Mouse (Mus musculus) midbrain, postnatal 0 days (tissue): ENCODE results near the gene Astn2. TPM values are rescaled to one million over a fixed set of nuclear protein-coding genes. Genes with fewer than 3 reads are reported as not detected.

Experiments used
- ATAC-seq: fragments of 200-750 bp; cut with Nextera tagmentation; 2 replicates; pipeline ENCODE4 v1.8.0; 2017; ENCODE audit warnings: moderate number of reproducible peaks, mild to moderate bottlenecking, moderate TSS enrichment, moderate library complexity; ENCODE audit not compliant: low FRiP score
- DNase-seq: peaks from one replicate; pipeline ENCODE4 v3.0.0-alpha.2; 2015; ENCODE audit warnings: low spot score
- H3K27ac ChIP-seq: fragments of 300-500 bp; sonication (generic); 2 replicates; pipeline ENCODE4 v1.5.1; 2014; ENCODE audit warnings: low read depth, mild to moderate bottlenecking, low read length, mixed read lengths
- H3K27me3 ChIP-seq: fragments of 300-500 bp; sonication (generic); 2 replicates; pipeline ENCODE4 v1.6.1; 2014; ENCODE audit warnings: low read length, control low read depth, mixed read lengths; ENCODE audit not compliant: insufficient read depth
- H3K36me3 ChIP-seq: fragments of 300-500 bp; sonication (generic); 2 replicates; pipeline ENCODE4 v1.6.1; 2014; ENCODE audit warnings: low read length, control low read depth, mixed read lengths; ENCODE audit not compliant: insufficient read depth
- H3K4me1 ChIP-seq: fragments of 300-500 bp; sonication (generic); 2 replicates; pipeline ENCODE4 v1.6.1; 2014; ENCODE audit warnings: mild to moderate bottlenecking, control low read depth, antibody characterized with exemption, low read length, mixed read lengths; ENCODE audit not compliant: insufficient read depth
- H3K4me2 ChIP-seq: fragments of 300-500 bp; sonication (generic); 2 replicates; pipeline ENCODE4 v1.6.1; 2014; ENCODE audit warnings: low read depth, mild to moderate bottlenecking, low read length, mixed read lengths; ENCODE audit not compliant: poor library complexity, severe bottlenecking
- H3K4me3 ChIP-seq: fragments of 300-500 bp; sonication (generic); 2 replicates; pipeline ENCODE4 v1.5.1; 2014; ENCODE audit warnings: low read depth, mild to moderate bottlenecking, low read length, moderate library complexity
- H3K9ac ChIP-seq: fragments of 300-500 bp; sonication (generic); replicated peaks from 2 replicates; pipeline ENCODE4 v1.6.1; 2014; ENCODE audit warnings: mild to moderate bottlenecking, low read length, moderate library complexity, mixed read lengths; ENCODE audit not compliant: poor library complexity, severe bottlenecking
- H3K9me3 ChIP-seq: fragments of 300-500 bp; sonication (generic); 2 replicates; pipeline ENCODE4 v1.6.1; 2016; ENCODE audit warnings: low read length, control low read depth
- CTCF ChIP-seq: IDR thresholded peaks from 2 replicates; pipeline ENCODE4 v1.5.1; 2016; ENCODE audit warnings: antibody characterized with exemption, mild to moderate bottlenecking
- WGBS: fragments of 180-500 bp; shearing (Covaris S2); extraction: QIAGEN DNeasy Blood & Tissue Kit; methylation state at CpG from one replicate; pipeline ENCODE4 v1.1.7; 2014; 5-methylcytosine and 5-hydroxymethylcytosine counted together
- polyA plus RNA-seq: library from polyadenylated mRNA; unstranded; fragments of >200 nt; fragmentation: Nextera tagmentation; extraction: Ambion mirVana; gene quantifications from 2 replicates; pipeline ENCODE4 v1.2.1, GENCODE M21; 2015
- total RNA-seq: library from RNA; depleted of rRNA; stranded (reverse); fragments of >200 nt; gene quantifications from 2 replicates; pipeline ENCODE4 v1.2.3, GENCODE M21; 2014

The Astn2 gene
- total and polyA plus RNA-seq, 2 experiments from 2014 or later: 2.5 to 34.9 TPM

DNA sequence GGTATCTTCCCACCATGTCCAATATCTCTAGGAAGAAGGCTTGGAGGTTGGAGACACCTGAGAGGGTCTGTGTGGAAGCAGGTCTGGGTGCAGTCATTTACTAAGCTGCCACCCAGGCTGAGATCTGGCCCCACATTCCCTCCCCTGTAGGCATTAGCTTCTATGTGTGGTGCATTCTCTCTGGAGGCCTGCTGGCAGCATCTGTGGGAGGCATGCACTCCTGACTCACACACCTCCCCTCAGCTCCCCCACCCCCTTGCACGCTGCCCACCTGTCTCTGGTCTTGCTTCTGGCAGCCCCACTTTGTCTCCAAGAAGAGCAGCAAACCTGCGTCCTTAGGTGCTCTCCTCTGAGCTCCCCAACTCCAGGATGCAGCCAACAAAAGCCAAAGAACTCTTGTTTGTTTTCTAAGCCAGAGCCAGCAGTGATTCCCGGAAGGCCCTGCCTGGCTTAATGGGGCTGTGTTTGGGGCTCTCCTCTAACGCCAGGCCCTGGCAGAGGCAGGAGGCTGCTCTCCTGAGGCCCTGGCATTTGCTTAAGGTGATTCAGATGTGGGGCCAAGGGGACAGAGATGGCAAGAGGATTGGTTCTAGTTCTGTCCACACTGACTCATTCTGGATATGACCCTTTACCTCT, 928.4 kb downstream of the Astn2 start:
- ATAC-seq: no peak
- Histone ChIP-seq H3K4me1 (no peaks in the 10 kb centered on the region), H3K27me3 (no peaks in the 10 kb centered on the region), H3K4me3 (no peak overlapping the region), H3K9ac (no peak overlapping the region), H3K4me2 (no peak overlapping the region), H3K27ac (no peak overlapping the region), H3K36me3 (no peaks in the 10 kb centered on the region), H3K9me3 (no peaks in the 10 kb centered on the region)
- no peak for DNase-seq
- 47% methylated on average over 4 of the region's 4 CpGs for WGBS
- TF ChIP-seq CTCF: no peak

DNA sequence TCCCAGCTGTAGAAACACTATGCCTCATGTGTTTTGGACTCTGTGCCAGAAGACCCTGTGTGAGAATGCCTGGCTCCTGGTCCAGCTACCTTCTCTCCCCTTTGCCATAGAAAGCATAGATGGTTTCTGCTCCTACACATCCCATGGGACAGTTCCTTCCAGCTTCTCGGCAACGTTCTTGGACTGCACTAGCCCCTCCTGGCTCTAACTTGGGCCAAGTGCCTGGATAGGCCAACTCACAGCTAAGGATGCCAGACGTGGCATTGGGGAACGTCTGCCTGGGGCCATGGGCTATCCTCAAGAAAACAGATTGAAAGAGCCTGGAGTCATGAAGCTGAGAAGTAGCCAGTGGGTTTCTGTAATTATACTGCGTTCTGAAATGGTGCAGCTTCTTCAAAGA, 931.3 kb downstream of the Astn2 start:
- Histone ChIP-seq H3K4me2 (no peak overlapping the region), H3K9ac (no peak overlapping the region), H3K4me1 (no peaks in the 10 kb centered on the region), H3K9me3 (no peaks in the 10 kb centered on the region), H3K36me3 (no peaks in the 10 kb centered on the region), H3K27ac (no peak overlapping the region), H3K27me3 (no peaks in the 10 kb centered on the region), H3K4me3 (no peak overlapping the region)
- WGBS: 77% methylated on average over 5 of the region's 5 CpGs
- no peak for TF ChIP-seq CTCF
- no peak for DNase-seq
- no peak for ATAC-seq

DNA sequence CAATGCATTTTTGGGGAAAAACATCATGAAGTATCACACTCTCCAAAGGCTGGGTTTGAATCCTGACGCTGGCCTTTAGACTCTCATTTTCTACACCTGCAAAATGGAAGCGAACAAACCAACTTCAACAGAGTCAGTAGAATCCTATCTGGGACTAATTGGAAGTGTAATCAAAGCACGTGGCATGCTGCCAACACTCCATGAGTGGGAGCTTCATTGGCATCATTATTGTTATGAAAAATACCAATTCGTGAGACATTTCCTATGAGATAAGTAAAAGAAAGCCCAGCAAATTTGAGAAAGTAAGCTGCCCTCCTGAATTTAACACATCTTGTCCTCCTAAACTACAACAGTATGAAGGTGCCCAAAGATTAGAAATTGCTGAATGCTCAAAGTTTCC, 955.2 kb downstream of the Astn2 start:
- H3K9ac ChIP-seq: no peak overlapping the region
- DNase-seq: peak; percentile 26
- no peaks in the 10 kb centered on the region for H3K9me3 ChIP-seq
- WGBS: 72% methylated on average over 4 of the region's 4 CpGs
- no peak overlapping the region for H3K4me3 ChIP-seq
- no peak for ATAC-seq
- H3K4me1 ChIP-seq: no peaks in the 10 kb centered on the region
- no peak for TF ChIP-seq CTCF
- no peaks in the 10 kb centered on the region for H3K27me3 ChIP-seq
- no peak overlapping the region for H3K27ac ChIP-seq
- H3K4me2 ChIP-seq: no peak overlapping the region
- H3K36me3 ChIP-seq: no peaks in the 10 kb centered on the region

DNA sequence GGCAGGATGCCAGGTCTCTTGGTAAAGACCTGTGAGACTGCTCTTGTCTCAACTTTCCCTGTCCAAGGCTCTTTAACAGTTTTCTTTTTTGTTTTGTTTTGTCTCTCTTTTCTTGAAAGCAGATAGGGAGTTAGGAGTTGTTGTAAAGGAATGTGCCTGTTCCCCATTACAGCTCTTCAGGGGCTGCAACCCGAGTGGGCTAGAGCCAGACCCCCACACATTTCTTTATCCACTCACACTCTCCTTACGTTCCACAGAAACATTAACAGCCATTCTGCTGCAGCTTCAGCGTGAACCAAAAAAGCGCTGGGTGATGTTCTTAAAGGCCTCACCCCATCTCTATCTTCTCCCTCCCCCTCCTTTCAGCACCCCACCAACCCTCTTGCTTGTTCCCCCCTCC, 962.7 kb downstream of the Astn2 start:
- DNase-seq (no peak), ATAC-seq (no peak)
- no peaks in the 10 kb centered on the region for H3K27me3 ChIP-seq
- H3K4me2 ChIP-seq: no peak overlapping the region
- no peaks in the 10 kb centered on the region for H3K9me3 ChIP-seq
- no peak overlapping the region for H3K9ac ChIP-seq
- H3K27ac ChIP-seq: no peak overlapping the region
- no peaks in the 10 kb centered on the region for H3K36me3 ChIP-seq
- H3K4me3 ChIP-seq: no peak overlapping the region
- TF ChIP-seq CTCF: no peak
- 81% methylated on average over 4 of the region's 4 CpGs for WGBS
- H3K4me1 ChIP-seq: no peaks in the 10 kb centered on the region

DNA sequence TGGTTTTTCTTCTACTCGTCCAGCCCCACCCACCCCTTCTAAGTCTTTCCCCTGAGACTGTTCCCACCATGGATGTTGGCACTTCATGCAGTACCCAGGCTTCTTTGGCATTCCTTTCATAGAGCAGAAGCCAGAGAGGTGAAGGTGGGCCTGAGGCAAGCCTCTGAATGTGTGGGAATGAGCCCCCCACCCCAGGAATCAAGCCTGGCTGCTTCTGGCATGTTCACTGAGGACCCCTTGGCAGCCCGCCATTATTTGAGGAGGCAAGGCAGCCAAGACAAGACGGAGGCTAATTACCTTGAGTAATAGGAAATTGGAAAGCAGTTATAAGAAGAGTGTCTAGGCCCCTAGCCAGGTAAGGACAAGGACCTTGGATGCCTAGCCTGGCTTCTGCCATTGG, 973.6 kb downstream of the Astn2 start:
- Histone ChIP-seq H3K4me1 (no peaks in the 10 kb centered on the region), H3K27ac (no peak overlapping the region), H3K4me2 (no peak overlapping the region), H3K9me3 (no peaks in the 10 kb centered on the region), H3K27me3 (no peaks in the 10 kb centered on the region), H3K4me3 (no peak overlapping the region), H3K36me3 (no peaks in the 10 kb centered on the region), H3K9ac (no peak overlapping the region)
- ATAC-seq (no peak), DNase-seq (peak; percentile 1)
- TF ChIP-seq CTCF: no peak
- 66% methylated on average over 3 of the region's 3 CpGs for WGBS

DNA sequence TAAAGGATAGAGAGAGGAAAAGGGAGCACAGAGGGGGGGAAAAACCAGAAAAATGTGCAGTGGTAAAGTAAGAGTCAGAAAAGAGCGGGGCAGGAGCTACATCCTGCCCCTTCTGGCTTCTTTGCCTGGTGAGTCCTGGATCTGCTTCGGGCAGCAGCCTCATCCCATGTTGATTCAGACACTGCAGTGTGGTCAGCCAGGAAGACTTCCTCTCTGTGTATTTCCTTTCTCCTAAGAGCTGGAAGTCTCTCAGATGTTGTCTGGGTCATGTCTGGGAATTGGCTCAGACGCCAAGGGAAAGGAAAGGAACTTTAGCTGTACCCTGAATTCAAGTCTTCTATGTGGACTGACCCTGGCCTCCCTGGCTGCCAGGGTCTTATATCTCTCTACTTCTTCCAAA, 976.9 kb downstream of the Astn2 start:
- Histone ChIP-seq H3K4me2 (no peak overlapping the region), H3K27me3 (no peaks in the 10 kb centered on the region), H3K4me1 (no peaks in the 10 kb centered on the region), H3K27ac (no peak overlapping the region), H3K36me3 (no peaks in the 10 kb centered on the region), H3K9ac (no peak overlapping the region), H3K9me3 (no peaks in the 10 kb centered on the region), H3K4me3 (no peak overlapping the region)
- TF ChIP-seq CTCF: no peak
- DNase-seq (no peak), ATAC-seq (no peak)
- 83% methylated on average over 3 of the region's 3 CpGs for WGBS
